Mouse (Mus musculus) liver, embryonic 16.5 days (tissue): ENCODE results near the gene Rala. TPM values are rescaled to one million over a fixed set of nuclear protein-coding genes. Genes with fewer than 3 reads are reported as not detected.

Source experiments
- ATAC-seq: fragments of 200-750 bp; cut with Nextera tagmentation; 2 replicates; pipeline ENCODE4 v1.8.0; 2017; ENCODE audit warnings: low read depth, mild to moderate bottlenecking, moderate number of reproducible peaks, moderate library complexity
- H3K27ac ChIP-seq: fragments of 300-500 bp; sonication (generic); 2 replicates; pipeline ENCODE4 v1.5.1; 2014; ENCODE audit warnings: mild to moderate bottlenecking, low read length
- H3K27me3 ChIP-seq: fragments of 300-500 bp; sonication (generic); 2 replicates; pipeline ENCODE4 v1.6.1; 2014; ENCODE audit warnings: low read depth, low read length, mixed read lengths; ENCODE audit not compliant: control insufficient read depth, insufficient read depth
- H3K36me3 ChIP-seq: fragments of 300-500 bp; sonication (generic); 2 replicates; pipeline ENCODE4 v1.6.1; 2014; ENCODE audit warnings: mild to moderate bottlenecking; ENCODE audit not compliant: control insufficient read depth, insufficient read depth
- H3K4me1 ChIP-seq: fragments of 300-500 bp; sonication (generic); 2 replicates; pipeline ENCODE4 v1.6.1; 2014; ENCODE audit warnings: low read depth, low read length, mixed read lengths; ENCODE audit not compliant: control insufficient read depth
- H3K4me2 ChIP-seq: fragments of 300-500 bp; sonication (generic); 2 replicates; pipeline ENCODE4 v1.6.1; 2014; ENCODE audit warnings: low read depth, low read length, mixed read lengths
- H3K4me3 ChIP-seq: fragments of 300-500 bp; sonication (generic); 2 replicates; pipeline ENCODE4 v1.5.1; 2014; ENCODE audit warnings: low read depth, mild to moderate bottlenecking, low read length
- H3K9ac ChIP-seq: fragments of 300-500 bp; sonication (generic); 2 replicates; pipeline ENCODE4 v1.6.1; 2014; ENCODE audit warnings: low read depth, low read length
- H3K9me3 ChIP-seq: fragments of 300-500 bp; sonication (generic); replicated peaks from 2 replicates; pipeline ENCODE4 v1.6.1; 2016; ENCODE audit warnings: low read length; ENCODE audit not compliant: control insufficient read depth
- WGBS: fragments of 180-500 bp; shearing (Covaris S2); extraction: QIAGEN DNeasy Blood & Tissue Kit; methylation state at CpG from one replicate; pipeline ENCODE4 v1.1.7; 2014; ENCODE audit not compliant: insufficient replicate concordance; 5-methylcytosine and 5-hydroxymethylcytosine counted together
- polyA plus RNA-seq: library from polyadenylated mRNA; unstranded; fragments of >200 nt; fragmentation: Nextera tagmentation; extraction: Ambion mirVana; gene quantifications from 2 replicates; pipeline ENCODE4 v1.2.1, GENCODE M21; 2015

The Rala gene
- 16.9 and 17.4 TPM in 2 replicates for polyA plus RNA-seq

DNA sequence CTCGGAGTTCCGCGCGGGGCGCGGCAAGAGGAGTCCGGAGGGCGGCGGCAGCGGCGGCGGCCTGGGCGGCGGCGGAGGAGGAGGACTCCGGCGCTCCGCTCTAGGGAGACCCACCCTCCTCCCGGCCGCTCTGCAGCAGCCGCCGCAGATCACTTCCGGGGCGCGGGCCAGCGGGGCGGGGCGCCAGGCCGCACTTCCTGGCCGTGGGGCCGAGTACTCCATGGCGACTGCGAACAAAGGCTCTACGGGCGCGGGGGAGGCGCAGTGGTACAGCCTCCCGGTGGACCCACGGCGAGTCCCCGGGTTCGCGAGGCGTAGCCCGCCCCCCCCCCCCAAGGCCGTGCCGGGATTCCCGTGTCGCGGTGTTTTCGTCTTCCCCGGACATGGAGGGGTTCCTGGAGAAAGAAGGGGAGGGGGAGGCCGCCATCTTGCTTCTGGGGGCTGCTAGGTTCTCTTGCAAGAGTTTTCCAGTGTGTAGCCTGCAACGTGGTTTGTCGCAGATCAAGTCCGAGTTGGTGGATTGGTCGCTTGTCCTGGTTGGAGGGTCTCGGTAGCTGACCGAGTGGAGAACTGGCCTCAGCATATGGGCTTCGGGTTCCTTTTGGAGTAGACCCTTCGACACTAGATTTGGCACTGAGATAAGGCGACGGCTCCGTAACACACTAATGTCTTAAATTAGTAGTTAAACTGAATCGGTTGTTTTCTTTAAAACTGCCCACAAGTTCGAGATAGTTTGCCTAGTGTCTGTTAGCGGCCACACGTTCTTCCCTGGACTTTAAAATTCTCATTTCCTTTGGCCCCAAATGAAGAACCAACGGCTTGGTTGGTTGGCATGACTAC is at the start of gene Rala:
Rala (minus strand) TSS at position 162 of the 840 bp plus-strand sequence.
- 6% methylated on average over 63 of the region's 69 CpGs for WGBS

DNA sequence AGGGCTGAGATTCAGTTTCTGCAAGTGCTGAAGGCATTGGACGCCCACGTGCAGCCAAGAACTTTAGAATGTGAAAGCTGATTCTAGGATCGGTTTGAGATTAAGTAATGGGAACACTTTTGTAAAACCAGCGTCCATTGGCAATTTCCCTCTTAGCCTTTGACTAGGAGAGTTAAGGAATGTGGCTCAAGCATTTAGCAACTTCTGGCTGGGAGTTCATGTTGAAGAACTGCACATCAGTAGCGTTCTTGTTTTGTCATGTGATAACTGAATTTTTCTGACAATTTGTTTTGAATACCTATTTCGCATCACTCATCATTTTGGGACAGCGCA is 49.4 kb upstream of the Rala start:
- Histone ChIP-seq H3K27ac (no peak overlapping the region), H3K36me3 (no peaks in the 10 kb centered on the region), H3K27me3 (no peaks in the 10 kb centered on the region), H3K9me3 (no peaks in the 10 kb centered on the region), H3K4me2 (peak overlapping the region; percentile 78), H3K9ac (peak overlapping the region; percentile 78), H3K4me3 (peak overlapping the region; percentile 82), H3K4me1 (peaks cover 3% of the 10 kb centered on the region; the same call in 1 of the 2 replicates)
- WGBS = 30% methylated on average over 7 of the region's 7 CpGs
- no peak for ATAC-seq

More for the DNA sequence above, at the start of gene Rala:
- peak; percentile 99 for ATAC-seq
- Histone ChIP-seq H3K4me2 (peak within 1 kb of the TSS; percentile 78), H3K4me1 (peaks cover 5% of the 10 kb centered on the region; the same call in 1 of the 2 replicates), H3K9ac (peak within 1 kb of the TSS; percentile 77), H3K27ac (peak within 1 kb of the TSS; percentile 67), H3K36me3 (no peaks in the 10 kb centered on the region), H3K27me3 (peaks cover 6% of the 10 kb centered on the region), H3K9me3 (no peaks in the 10 kb centered on the region), H3K4me3 (peak within 1 kb of the TSS; percentile 81)

DNA sequence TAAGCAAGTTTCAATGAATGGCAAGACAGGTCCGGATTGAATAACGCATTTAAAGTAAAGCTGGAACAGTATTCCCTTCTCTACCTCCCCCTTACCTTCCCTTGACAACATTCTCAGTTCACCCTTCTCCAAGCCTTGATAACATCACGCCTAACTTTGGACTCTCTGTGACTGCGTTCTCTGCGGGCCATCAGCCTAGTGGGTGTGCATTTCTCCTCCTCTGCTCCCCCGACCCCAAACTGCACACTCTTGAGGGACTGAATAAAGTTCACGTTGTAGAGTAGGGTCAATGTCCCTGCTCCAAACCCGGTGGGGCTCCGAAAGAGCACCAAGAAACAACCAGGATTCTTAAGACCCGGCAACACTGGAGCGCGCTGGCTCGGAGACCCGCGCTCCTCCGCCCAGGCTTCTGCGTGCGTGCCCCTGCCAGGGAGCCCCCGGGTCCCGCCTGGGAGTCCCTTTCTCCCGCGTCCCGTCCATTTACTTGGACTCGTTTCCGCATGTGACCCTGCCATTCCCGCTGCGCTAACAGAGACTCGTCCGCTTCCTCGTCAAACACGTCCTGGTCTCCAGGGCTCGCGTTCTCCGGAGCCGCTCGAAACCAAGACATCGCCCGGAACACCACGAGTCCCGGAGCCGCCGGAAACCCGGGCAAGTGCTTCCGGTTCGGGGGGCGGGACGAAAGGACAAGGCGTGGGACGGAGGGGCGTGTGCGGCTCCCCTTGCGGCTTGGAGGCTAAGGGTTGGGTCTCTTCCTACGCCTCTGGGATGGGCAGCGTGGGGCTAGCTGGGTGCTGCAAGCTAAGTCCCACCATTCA is 48.9 kb upstream of the Rala start, which contains the start of gene Yae1d1:
Yae1d1 (minus strand) TSS at position 653 of the 818 bp plus-strand sequence.
- H3K9me3 ChIP-seq = no peaks in the 10 kb centered on the region
- H3K27ac ChIP-seq = peak within 1 kb of the TSS; percentile 63
- H3K36me3 ChIP-seq = no peaks in the 10 kb centered on the region
- H3K27me3 ChIP-seq = no peaks in the 10 kb centered on the region
- H3K4me3 ChIP-seq = peak within 1 kb of the TSS; percentile 82
- under 1% methylated on average over 54 of the region's 54 CpGs for WGBS
- ATAC-seq = peak; percentile 90
- H3K4me2 ChIP-seq = peak within 1 kb of the TSS; percentile 78
- peaks cover 3% of the 10 kb centered on the region; the same call in 1 of the 2 replicates for H3K4me1 ChIP-seq
- peak within 1 kb of the TSS; percentile 78 for H3K9ac ChIP-seq

GRCm38 (mm10) chr13:17992009-17992408 is 48.0 kb upstream of the Rala start:
- H3K9me3 ChIP-seq = no peaks in the 10 kb centered on the region
- no peaks in the 10 kb centered on the region for H3K27me3 ChIP-seq
- peaks cover 2% of the 10 kb centered on the region for H3K36me3 ChIP-seq
- H3K9ac ChIP-seq = no peak overlapping the region
- H3K27ac ChIP-seq = no peak overlapping the region
- H3K4me1 ChIP-seq = peaks cover 3% of the 10 kb centered on the region; the same call in 1 of the 2 replicates
- H3K4me3 ChIP-seq = no peak overlapping the region
- WGBS = 45% methylated on average over 4 of the region's 4 CpGs
- H3K4me2 ChIP-seq = peak overlapping the region; percentile 78; the same call in 1 of the 2 replicates
- no peak for ATAC-seq

- 34% methylated on average over 4 of the region's 4 CpGs for WGBS
- ATAC-seq = no peak
- H3K27me3 ChIP-seq = no peaks in the 10 kb centered on the region
- no peaks in the 10 kb centered on the region for H3K9me3 ChIP-seq
- no peak overlapping the region for H3K9ac ChIP-seq
- no peak overlapping the region for H3K4me2 ChIP-seq
- H3K27ac ChIP-seq = no peak overlapping the region
- H3K4me3 ChIP-seq = no peak overlapping the region
- no peaks in the 10 kb centered on the region for H3K4me1 ChIP-seq
- H3K36me3 ChIP-seq = peaks cover 11% of the 10 kb centered on the region
Measured at GRCm38 (mm10) chr13:17983194-17983593, 39.2 kb upstream of the Rala start.

GRCm38 (mm10) chr13:17982634-17983033 is 38.6 kb upstream of the Rala start:
- Histone ChIP-seq H3K4me2 (no peak overlapping the region), H3K27ac (no peak overlapping the region), H3K9me3 (no peaks in the 10 kb centered on the region), H3K4me3 (no peak overlapping the region), H3K4me1 (no peaks in the 10 kb centered on the region), H3K9ac (no peak overlapping the region), H3K36me3 (peaks cover 11% of the 10 kb centered on the region), H3K27me3 (no peaks in the 10 kb centered on the region)
- WGBS = 76% methylated on average over 5 of the region's 5 CpGs
- no peak for ATAC-seq

DNA sequence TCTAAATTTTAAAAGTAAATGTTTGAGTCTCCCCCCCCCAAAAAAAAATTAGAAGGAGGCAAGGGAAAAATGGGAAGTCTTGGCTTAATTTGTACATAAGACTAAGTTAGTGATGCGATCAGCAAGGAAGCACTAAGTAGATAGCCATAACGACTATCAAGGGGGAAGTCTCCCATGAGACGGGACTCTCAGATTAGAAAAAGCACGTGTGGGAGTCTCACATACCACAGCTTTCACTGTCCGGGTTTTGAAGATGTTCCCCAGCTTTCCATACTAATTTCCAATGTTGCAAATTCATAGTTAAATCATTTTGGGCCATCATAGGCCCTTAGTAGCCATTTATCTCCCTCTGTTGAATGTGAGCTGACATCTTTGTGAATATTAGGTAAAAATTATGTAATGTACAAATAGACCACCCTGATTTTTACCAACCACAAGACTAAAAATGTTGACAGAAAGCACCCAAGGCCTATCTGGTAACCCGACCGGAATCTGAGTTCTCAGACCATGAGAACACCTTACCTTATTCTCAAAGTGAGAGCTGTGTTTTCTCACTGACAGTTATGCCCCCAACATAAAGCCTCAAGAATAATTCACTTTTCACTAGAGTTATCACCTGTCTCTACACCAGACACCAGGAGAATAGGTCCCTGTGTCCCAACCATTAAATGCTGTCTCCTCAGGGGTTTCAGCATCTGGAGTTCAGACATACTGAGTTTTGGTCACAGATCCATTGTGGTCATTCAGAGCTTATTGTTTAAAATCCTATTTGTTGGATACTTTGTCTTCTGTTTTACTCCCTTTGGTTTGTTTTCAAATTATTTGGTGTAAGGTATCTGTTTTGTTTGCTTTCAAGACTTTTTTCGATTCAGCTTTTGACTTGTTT is 33.1 kb upstream of the Rala start:
- H3K9ac ChIP-seq = no peak overlapping the region
- ATAC-seq = no peak
- H3K27me3 ChIP-seq = no peaks in the 10 kb centered on the region; the same call in none of the 2 replicates
- H3K4me2 ChIP-seq = no peak overlapping the region
- no peak overlapping the region for H3K4me3 ChIP-seq
- no peaks in the 10 kb centered on the region for H3K4me1 ChIP-seq
- H3K27ac ChIP-seq = no peak overlapping the region
- no peaks in the 10 kb centered on the region for H3K9me3 ChIP-seq
- no peaks in the 10 kb centered on the region for H3K36me3 ChIP-seq
- WGBS = 45% methylated on average over 8 of the region's 8 CpGs

GRCm38 (mm10) chr13:17975891-17976290 is 31.9 kb upstream of the Rala start:
- WGBS = 10% methylated on average over 2 of the region's 2 CpGs
- peak; percentile 43; the same call in 1 of the 2 replicates for ATAC-seq
- H3K36me3 ChIP-seq = no peaks in the 10 kb centered on the region
- no peaks in the 10 kb centered on the region; the same call in none of the 2 replicates for H3K27me3 ChIP-seq
- H3K9me3 ChIP-seq = no peaks in the 10 kb centered on the region
- no peak overlapping the region for H3K4me3 ChIP-seq
- H3K4me1 ChIP-seq = no peaks in the 10 kb centered on the region
- H3K9ac ChIP-seq = no peak overlapping the region
- H3K4me2 ChIP-seq = no peak overlapping the region
- no peak overlapping the region for H3K27ac ChIP-seq
